ENCODE assay signal across 9 mouse cellular contexts in genomic region chr10:128323516-128323915, GRCm38 (mm10). TPM values are rescaled to one million over a fixed set of nuclear protein-coding genes. Genes with fewer than 3 reads are reported as not detected.
DNase-seq lines count a peak whose midpoint lies in the region; ATAC-seq and TF ChIP-seq lines count a peak whose summit lies in the region.
"Had no signal": no experiment of that assay in that cellular context is flagged by ENCODE, and none has a peak within 500 bp of the region (broad histone marks: within the 10 kb centered on the region; RNA-seq: fewer than 3 reads in every experiment).

No protein-coding gene starts in this region.

- peak overlapping the region; percentile 98 for H3K9ac ChIP-seq in intestine, embryonic 15.5 days
- H3K9ac ChIP-seq in neural tube, embryonic 12.5 days, result peak overlapping the region; percentile 93

- H3K4me3 ChIP-seq in left cerebral cortex, adult 2 months, result peak overlapping the region; percentile 95
- peak overlapping the region; percentile 89 for H3K4me3 ChIP-seq in embryonic facial prominence, embryonic 10.5 days
- peak overlapping the region; percentile 91 for H3K4me3 ChIP-seq in intestine, embryonic 15.5 days (replicated peaks)
- H3K4me3 ChIP-seq in neural tube, embryonic 12.5 days, result peak overlapping the region; percentile 91

- ATAC-seq in intestine, embryonic 15.5 days, result no peak
- ATAC-seq in neural tube, embryonic 12.5 days (ENCODE audit: low FRiP score, low read depth), result no peak

- H3K4me2 ChIP-seq in intestine, embryonic 15.5 days (replicated peaks), result peak overlapping the region; percentile 78
- H3K4me2 ChIP-seq in neural tube, embryonic 12.5 days (replicated peaks), result peak overlapping the region; percentile 85

- no peak for TF ChIP-seq CTCF in left cerebral cortex, adult 2 months (IDR thresholded peaks at IDR 0.05)

- no peaks in the 10 kb centered on the region for H3K9me3 ChIP-seq in embryonic facial prominence, embryonic 10.5 days
- H3K9me3 ChIP-seq in intestine, embryonic 15.5 days, result no peaks in the 10 kb centered on the region
- no peaks in the 10 kb centered on the region for H3K9me3 ChIP-seq in neural tube, embryonic 12.5 days

- H3K4me1 ChIP-seq in embryonic facial prominence, embryonic 10.5 days, result peaks cover 16% of the 10 kb centered on the region
- peaks cover 10% of the 10 kb centered on the region; the same call in 1 of the 2 replicates for H3K4me1 ChIP-seq in intestine, embryonic 15.5 days (replicated peaks)
- H3K4me1 ChIP-seq in neural tube, embryonic 12.5 days, result peaks cover 17% of the 10 kb centered on the region

- no peak for DNase-seq in left cerebral cortex, adult 2 months (ENCODE audit: extremely low spot score in 1 of 2, low spot score in 2 of 2)
- DNase-seq in left cerebral cortex, postnatal 36 days (ENCODE audit: low spot score in 2 of 2), result no peak
- DNase-seq in embryonic facial prominence, embryonic 10.5 days (ENCODE audit: low spot score), result no peak
- DNase-seq in cerebellum, adult 9-10 months, result no peak
- no peak for DNase-seq in layer of hippocampus, adult 18-20 months (ENCODE audit: low spot score in 2 of 2)
- DNase-seq in urinary bladder, postnatal 4 days (ENCODE audit: low spot score in 2 of 2), result no peak

- no peaks in the 10 kb centered on the region for H3K27me3 ChIP-seq in embryonic facial prominence, embryonic 10.5 days (replicated peaks; ENCODE audit: low read depth, poor library complexity, severe bottlenecking)
- H3K27me3 ChIP-seq in intestine, embryonic 15.5 days (replicated peaks), result no peaks in the 10 kb centered on the region
- no peaks in the 10 kb centered on the region for H3K27me3 ChIP-seq in neural tube, embryonic 12.5 days (replicated peaks)

- intact Hi-C loops in left cerebral cortex, adult 2 months (cut with DNase I), result no loop called here
- intact Hi-C loops in left cerebral cortex, postnatal 36 days (cut with DNase I), result no loop called here

- H3K27ac ChIP-seq in left cerebral cortex, adult 2 months, result peak overlapping the region; percentile 98; the same call in 1 of the 2 replicates
- peak overlapping the region; percentile 97 for H3K27ac ChIP-seq in embryonic facial prominence, embryonic 10.5 days (replicated peaks)
- peak overlapping the region; percentile 97 for H3K27ac ChIP-seq in intestine, embryonic 15.5 days
- no peak overlapping the region for H3K27ac ChIP-seq in neural tube, embryonic 12.5 days

- peaks cover 75% of the 10 kb centered on the region for H3K36me3 ChIP-seq in embryonic facial prominence, embryonic 10.5 days (replicated peaks)
- H3K36me3 ChIP-seq in intestine, embryonic 15.5 days, result peaks cover 36% of the 10 kb centered on the region
- peaks cover 58% of the 10 kb centered on the region for H3K36me3 ChIP-seq in neural tube, embryonic 12.5 days

- whole genome bisulfite sequencing in embryonic facial prominence, embryonic 10.5 days, result 82% methylated on average over 8 of the region's 8 CpGs
- WGBS in intestine, embryonic 15.5 days, result 62% methylated on average over 8 of the region's 8 CpGs
- 80% methylated on average over 8 of the region's 8 CpGs for WGBS in neural tube, embryonic 12.5 days

RNA-seq across cellular contexts. Expression of gene Cnpy2, which starts 1.3 kb away (rescaled TPM):
- 10 to 100 TPM; 66.8 to 67.5 TPM for total RNA-seq in left cerebral cortex, adult 2 months (2021)
- 10 to 100 TPM; 62.9 to 74.4 TPM for total RNA-seq in left cerebral cortex, postnatal 36 days (2021)
- polyA plus RNA-seq in embryonic facial prominence, embryonic 10.5 days (2016; fragmentation: Nextera tagmentation; extraction: Ambion mirVana), result 273 and 305 TPM in 2 replicates
- polyA plus RNA-seq in intestine, embryonic 15.5 days (2015; fragmentation: Nextera tagmentation; extraction: Ambion mirVana), result 303 and 328 TPM in 2 replicates
- polyA plus RNA-seq in neural tube, embryonic 12.5 days (2016; fragmentation: Nextera tagmentation; extraction: Ambion mirVana), result 212 and 230 TPM in 2 replicates
- 10 to 100 TPM; 79.5 to 88.1 TPM for total RNA-seq in layer of hippocampus, adult 18-20 months (2021)

RNA-seq across cellular contexts. Expression of gene Cs, which starts 14.0 kb away (rescaled TPM):
- total RNA-seq in left cerebral cortex, adult 2 months (2021), result 100 to 1,000 TPM; 216 to 218 TPM
- 100 to 1,000 TPM; 214 to 231 TPM for total RNA-seq in left cerebral cortex, postnatal 36 days (2021)
- 244 and 258 TPM in 2 replicates for polyA plus RNA-seq in embryonic facial prominence, embryonic 10.5 days (2016; fragmentation: Nextera tagmentation; extraction: Ambion mirVana)
- polyA plus RNA-seq in intestine, embryonic 15.5 days (2015; fragmentation: Nextera tagmentation; extraction: Ambion mirVana), result 269 and 282 TPM in 2 replicates
- polyA plus RNA-seq in neural tube, embryonic 12.5 days (2016; fragmentation: Nextera tagmentation; extraction: Ambion mirVana), result 221 and 230 TPM in 2 replicates
- 100 to 1,000 TPM; 227 to 229 TPM for total RNA-seq in layer of hippocampus, adult 18-20 months (2021)

RNA-seq across cellular contexts. Expression of gene Pan2, which starts 20.4 kb away (rescaled TPM):
- total RNA-seq in left cerebral cortex, adult 2 months (2021), result 10 to 100 TPM; 15.8 TPM
- 10 to 100 TPM; 11.3 to 17.2 TPM for total RNA-seq in left cerebral cortex, postnatal 36 days (2021)
- 42.9 and 43.3 TPM in 2 replicates for polyA plus RNA-seq in embryonic facial prominence, embryonic 10.5 days (2016; fragmentation: Nextera tagmentation; extraction: Ambion mirVana)
- 26.2 TPM in 2 replicates for polyA plus RNA-seq in intestine, embryonic 15.5 days (2015; fragmentation: Nextera tagmentation; extraction: Ambion mirVana)
- 31.5 and 33.0 TPM in 2 replicates for polyA plus RNA-seq in neural tube, embryonic 12.5 days (2016; fragmentation: Nextera tagmentation; extraction: Ambion mirVana)
- 10 to 100 TPM; 12.9 to 13.2 TPM for total RNA-seq in layer of hippocampus, adult 18-20 months (2021)

RNA-seq across cellular contexts. Expression of gene Il23a, which starts 25.0 kb away (rescaled TPM):
- not detected for total RNA-seq in left cerebral cortex, adult 2 months (2021)
- under 1 TPM; 0.27 to 0.29 TPM for total RNA-seq in left cerebral cortex, postnatal 36 days (2021)
- polyA plus RNA-seq in embryonic facial prominence, embryonic 10.5 days (2016; fragmentation: Nextera tagmentation; extraction: Ambion mirVana), result 0.13 TPM in 1 of 2 replicates, not detected in the other
- polyA plus RNA-seq in intestine, embryonic 15.5 days (2015; fragmentation: Nextera tagmentation; extraction: Ambion mirVana), result 0.21 and 0.31 TPM in 2 replicates
- polyA plus RNA-seq in neural tube, embryonic 12.5 days (2016; fragmentation: Nextera tagmentation; extraction: Ambion mirVana), result 0.28 TPM in 1 of 2 replicates, not detected in the other
- total RNA-seq in layer of hippocampus, adult 18-20 months (2021), result not detected
- total RNA-seq: adrenal gland, postnatal 4 days had no signal

RNA-seq across cellular contexts. Expression of gene Coq10a, which starts 45.3 kb away (rescaled TPM):
- 10 to 100 TPM; 53.0 to 54.6 TPM for total RNA-seq in left cerebral cortex, adult 2 months (2021)
- 10 to 100 TPM; 62.0 to 63.2 TPM for total RNA-seq in left cerebral cortex, postnatal 36 days (2021)
- 9.5 and 11.1 TPM in 2 replicates for polyA plus RNA-seq in embryonic facial prominence, embryonic 10.5 days (2016; fragmentation: Nextera tagmentation; extraction: Ambion mirVana)
- polyA plus RNA-seq in intestine, embryonic 15.5 days (2015; fragmentation: Nextera tagmentation; extraction: Ambion mirVana), result 13.7 TPM in 2 replicates
- 33.3 and 35.2 TPM in 2 replicates for polyA plus RNA-seq in neural tube, embryonic 12.5 days (2016; fragmentation: Nextera tagmentation; extraction: Ambion mirVana)
- total RNA-seq in layer of hippocampus, adult 18-20 months (2021), result 10 to 100 TPM; 49.5 to 49.7 TPM
